Mouse (Mus musculus) forebrain, embryonic 16.5 days (tissue): ENCODE measurements at regions not wholly inside any gene's neighbourhood (a gene's known extent, or its start where the extent isn't known, plus 50 kb on each side); places are given as distances from the start of the nearest gene placed in this dataset.

Source experiments
- ATAC-seq: fragments of 200-750 bp; cut with Nextera tagmentation; 2 replicates; pipeline ENCODE4 v1.8.0; 2017; ENCODE audit warnings: mild to moderate bottlenecking, moderate library complexity
- H3K27ac ChIP-seq: fragments of 300-500 bp; sonication (generic); 2 replicates; pipeline ENCODE4 v1.5.1; 2014; ENCODE audit warnings: low read length, control low read depth
- H3K27me3 ChIP-seq: fragments of 300-500 bp; sonication (generic); replicated peaks from 2 replicates; pipeline ENCODE4 v1.6.1; 2014; ENCODE audit warnings: low read length; ENCODE audit not compliant: control insufficient read depth, insufficient read depth
- H3K36me3 ChIP-seq: fragments of 300-500 bp; sonication (generic); 2 replicates; pipeline ENCODE4 v1.6.1; 2014; ENCODE audit not compliant: control insufficient read depth, insufficient read depth
- H3K4me1 ChIP-seq: fragments of 300-500 bp; sonication (generic); replicated peaks from 2 replicates; pipeline ENCODE4 v1.6.1; 2014; ENCODE audit warnings: low read length; ENCODE audit not compliant: control insufficient read depth, insufficient read depth
- H3K4me2 ChIP-seq: fragments of 300-500 bp; sonication (generic); 2 replicates; pipeline ENCODE4 v1.6.1; 2014; ENCODE audit warnings: mild to moderate bottlenecking, low read length, control low read depth
- H3K4me3 ChIP-seq: fragments of 300-500 bp; sonication (generic); replicated peaks from 2 replicates; pipeline ENCODE4 v1.5.1; 2014; ENCODE audit warnings: mild to moderate bottlenecking, low read length, control low read depth
- H3K9ac ChIP-seq: fragments of 300-500 bp; sonication (generic); replicated peaks from 2 replicates; pipeline ENCODE4 v1.6.1; 2014; ENCODE audit warnings: low read depth, low read length, control low read depth
- H3K9me3 ChIP-seq: fragments of 300-500 bp; sonication (generic); 2 replicates; pipeline ENCODE4 v1.6.1; 2016; ENCODE audit warnings: low read length; ENCODE audit not compliant: control insufficient read depth
- WGBS: fragments of 180-500 bp; shearing (Covaris S2); extraction: QIAGEN DNeasy Blood & Tissue Kit; methylation state at CpG from one replicate; pipeline ENCODE4 v1.1.7; 2014; 5-methylcytosine and 5-hydroxymethylcytosine counted together

DNA sequence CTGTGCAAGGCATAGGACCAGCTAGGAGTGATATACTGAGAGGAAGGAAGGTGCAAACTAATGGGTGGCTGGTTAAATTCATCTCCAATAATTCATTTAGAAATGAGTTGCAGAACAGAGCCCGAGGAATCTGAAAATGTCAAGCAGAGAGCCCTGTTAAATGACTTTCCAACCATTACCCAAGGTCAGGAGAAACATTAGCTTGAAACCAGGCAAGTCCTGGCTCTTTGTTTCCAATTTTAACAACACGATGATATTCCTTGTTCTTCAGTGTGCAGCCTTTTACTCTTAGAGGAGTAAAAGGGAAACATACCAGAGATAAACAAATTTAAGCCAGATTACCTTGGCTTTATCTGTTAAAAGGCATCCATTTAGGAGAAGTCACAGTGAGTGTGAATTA lies 2318.4 kb downstream of the Poteg start:
- Histone ChIP-seq H3K4me3 (no peak overlapping the region), H3K36me3 (no peaks in the 10 kb centered on the region), H3K27ac (no peak overlapping the region), H3K9me3 (no peaks in the 10 kb centered on the region), H3K4me1 (no peaks in the 10 kb centered on the region), H3K4me2 (no peak overlapping the region), H3K27me3 (no peaks in the 10 kb centered on the region), H3K9ac (no peak overlapping the region)
- no peak for ATAC-seq
- 82% methylated on average over 2 of the region's 2 CpGs for WGBS

DNA sequence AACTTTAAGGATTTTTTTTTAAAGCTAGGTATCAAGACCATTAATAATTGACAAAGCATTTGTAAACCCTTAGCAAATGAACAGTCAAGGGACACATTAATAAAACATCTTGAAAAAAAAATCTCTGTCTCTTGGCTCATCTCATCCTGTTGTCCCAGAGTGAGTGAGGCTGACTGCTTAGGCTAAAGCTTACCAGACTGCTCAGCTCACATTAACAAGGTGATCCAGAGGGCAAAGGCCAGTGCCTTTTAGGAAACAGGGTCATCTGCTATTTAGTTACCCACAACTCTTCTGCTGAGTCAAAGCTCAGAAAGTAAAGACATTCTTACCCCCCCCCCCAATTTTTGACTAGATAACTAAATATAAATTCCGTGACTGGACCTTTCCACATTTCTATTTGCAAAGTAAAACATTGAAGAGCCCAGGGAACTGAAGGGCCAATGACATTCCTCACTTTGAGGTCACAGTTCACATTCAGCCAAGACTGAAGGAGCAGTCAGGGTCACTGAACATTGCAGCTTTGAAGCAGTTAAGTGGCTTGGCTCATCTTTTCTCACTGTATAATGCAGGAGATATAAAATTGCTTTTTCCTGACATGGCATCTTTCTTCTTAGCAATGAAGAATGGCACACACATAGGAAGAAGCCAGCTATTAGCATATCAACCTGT lies 2318.9 kb downstream of the Poteg start:
- ATAC-seq: no peak
- WGBS: 63% methylated on average over 1 of the region's 1 CpGs
- no peak overlapping the region for H3K4me3 ChIP-seq

GRCm38 (mm10) chr8:29777081-29777785 lies 2329.8 kb downstream of the Poteg start:
- Histone ChIP-seq H3K36me3 (no peaks in the 10 kb centered on the region), H3K4me2 (peak overlapping the region; percentile 27), H3K27me3 (no peaks in the 10 kb centered on the region), H3K9me3 (no peaks in the 10 kb centered on the region), H3K27ac (no peak overlapping the region), H3K4me1 (peaks cover 4% of the 10 kb centered on the region), H3K9ac (peak overlapping the region; percentile 19; the same call in 1 of the 2 replicates), H3K4me3 (peak overlapping the region; percentile 28)
- ATAC-seq: peak; percentile 73
- WGBS: 33% methylated on average over 5 of the region's 5 CpGs

More for the DNA sequence above, 2318.9 kb downstream of the Poteg start:
- Histone ChIP-seq H3K9ac (no peak overlapping the region), H3K4me2 (no peak overlapping the region), H3K36me3 (no peaks in the 10 kb centered on the region), H3K27ac (no peak overlapping the region), H3K9me3 (no peaks in the 10 kb centered on the region), H3K27me3 (no peaks in the 10 kb centered on the region), H3K4me1 (no peaks in the 10 kb centered on the region)

DNA sequence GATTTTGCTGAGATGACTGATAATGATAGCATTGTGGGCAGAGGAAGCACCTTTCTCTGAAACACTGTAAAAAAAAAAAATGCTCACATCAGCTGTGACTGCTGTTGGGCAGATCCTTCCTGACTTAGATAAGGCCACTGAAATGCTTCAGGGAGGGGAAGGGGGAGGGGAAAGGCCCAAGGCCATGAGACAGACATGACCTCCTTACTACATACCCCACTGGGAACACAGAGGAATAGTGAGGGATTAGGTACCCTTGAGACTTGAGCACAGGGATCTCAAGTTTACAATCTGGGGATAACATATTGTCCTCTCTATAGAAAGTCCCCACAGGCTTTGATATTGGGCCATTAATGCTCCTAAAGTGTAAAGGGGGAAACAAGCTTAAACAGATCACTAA lies 2341.7 kb downstream of the Poteg start:
- Histone ChIP-seq H3K27me3 (no peaks in the 10 kb centered on the region), H3K4me1 (no peaks in the 10 kb centered on the region), H3K4me3 (no peak overlapping the region), H3K9ac (no peak overlapping the region), H3K27ac (no peak overlapping the region), H3K4me2 (no peak overlapping the region), H3K36me3 (no peaks in the 10 kb centered on the region), H3K9me3 (no peaks in the 10 kb centered on the region)
- no peak for ATAC-seq

DNA sequence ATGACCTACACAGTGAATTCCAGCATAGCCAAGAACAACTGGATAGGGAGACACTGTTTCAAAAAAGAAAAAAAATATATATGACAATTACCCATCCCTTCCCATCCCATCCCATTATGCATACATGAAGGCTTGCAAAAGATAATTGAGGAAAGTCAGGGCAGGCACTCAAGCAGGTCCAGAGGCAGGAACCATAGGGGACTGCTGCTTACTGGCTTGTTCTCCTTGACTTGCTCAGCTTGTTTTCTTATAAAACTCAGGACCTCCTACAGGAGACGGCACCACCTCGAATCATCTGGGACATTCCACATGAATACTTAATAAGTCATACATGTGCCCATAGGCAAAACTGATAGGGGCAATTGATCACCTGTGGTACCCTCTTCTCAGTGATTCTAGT lies 2342.6 kb downstream of the Poteg start:
- Histone ChIP-seq H3K36me3 (no peaks in the 10 kb centered on the region), H3K4me2 (no peak overlapping the region), H3K9ac (no peak overlapping the region), H3K27me3 (no peaks in the 10 kb centered on the region), H3K4me3 (no peak overlapping the region), H3K4me1 (no peaks in the 10 kb centered on the region), H3K9me3 (no peaks in the 10 kb centered on the region), H3K27ac (no peak overlapping the region)
- WGBS: 85% methylated on average over 2 of the region's 2 CpGs
- no peak for ATAC-seq

DNA sequence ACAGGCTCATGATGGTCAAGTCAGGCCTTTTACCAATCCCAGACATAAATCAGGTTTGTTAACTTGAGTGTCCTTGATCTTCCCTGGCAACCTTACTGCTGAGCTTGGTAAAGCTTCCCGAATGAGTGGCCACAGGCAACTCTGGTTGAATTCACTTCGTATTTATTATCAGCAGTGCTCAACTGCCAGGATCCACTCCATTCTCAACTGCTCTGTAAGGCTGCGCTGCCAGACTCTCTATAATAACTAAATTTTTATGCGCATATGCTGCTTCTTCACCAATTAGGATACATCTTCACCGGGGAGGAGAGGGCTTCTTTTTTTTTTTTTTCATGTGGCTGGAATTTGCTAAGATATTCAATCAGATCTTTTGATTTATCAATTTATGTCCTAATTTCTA lies 2359.8 kb downstream of the Poteg start:
- no peak overlapping the region for H3K9ac ChIP-seq
- no peaks in the 10 kb centered on the region for H3K36me3 ChIP-seq
- ATAC-seq: peak; percentile 61; the same call in 1 of the 2 replicates
- H3K4me2 ChIP-seq: no peak overlapping the region
- no peaks in the 10 kb centered on the region for H3K27me3 ChIP-seq
- H3K4me1 ChIP-seq: no peaks in the 10 kb centered on the region
- H3K27ac ChIP-seq: no peak overlapping the region
- 43% methylated on average over 5 of the region's 5 CpGs for WGBS
- H3K4me3 ChIP-seq: no peak overlapping the region
- H3K9me3 ChIP-seq: no peaks in the 10 kb centered on the region

DNA sequence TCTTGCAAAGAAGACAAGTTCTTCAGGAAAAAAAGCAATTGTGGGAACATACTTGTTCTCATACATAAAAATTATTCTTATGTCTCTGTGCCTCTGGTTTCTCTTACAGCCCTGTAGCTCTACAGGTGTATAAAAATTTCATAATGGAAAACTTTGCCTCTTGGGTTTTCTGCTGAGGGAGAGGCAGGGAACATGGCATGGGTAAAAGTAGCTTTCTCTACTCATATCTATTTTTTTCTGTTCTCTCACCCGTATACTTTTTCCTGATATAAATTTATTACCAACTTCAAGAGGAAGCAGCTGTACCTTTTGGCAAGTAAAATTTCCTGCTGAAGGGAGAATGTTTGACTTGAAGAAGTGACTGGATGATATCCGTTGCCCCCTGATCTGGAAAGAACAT lies 2388.6 kb downstream of the Poteg start:
- Histone ChIP-seq H3K27me3 (no peaks in the 10 kb centered on the region), H3K4me3 (no peak overlapping the region), H3K9me3 (no peaks in the 10 kb centered on the region), H3K27ac (no peak overlapping the region), H3K36me3 (no peaks in the 10 kb centered on the region), H3K9ac (no peak overlapping the region), H3K4me2 (no peak overlapping the region), H3K4me1 (no peaks in the 10 kb centered on the region)
- 88% methylated on average over 2 of the region's 2 CpGs for WGBS
- no peak for ATAC-seq
